Mouse (Mus musculus): ENCODE results near the gene Art1.

Gene Art1

GRCm38 (mm10) chr7:102109171-102109570 is 7.6 kb downstream of the Art1 start, which contains the start of gene Art5:
TSS of gene Art5 (minus strand) at chr7:102109489.
- DNase-seq (ENCODE audit: low spot score): no peak

GRCm38 (mm10) chr7:102109746-102110145 is 8.2 kb downstream of the Art1 start:
- no peak for DNase-seq (ENCODE audit: low spot score)

GRCm38 (mm10) chr7:102113151-102113729 is 11.7 kb downstream of the Art1 start:
- DNase-seq (ENCODE audit: low spot score): no peak

- no peak for DNase-seq (ENCODE audit: low spot score)
These were observed 15.2 kb downstream of the Art1 start, which contains the start of gene Chrna10 for GRCm38 (mm10) chr7:102116579-102117331. TSS of gene Chrna10 (minus strand) at chr7:102116828.

- DNase-seq (ENCODE audit: low spot score): no peak
These were observed 15.8 kb downstream of the Art1 start for GRCm38 (mm10) chr7:102117382-102117781.

GRCm38 (mm10) chr7:102120326-102120725 is 18.8 kb downstream of the Art1 start:
- no peak for DNase-seq (ENCODE audit: low spot score)

GRCm38 (mm10) chr7:102132395-102132794 is 30.9 kb downstream of the Art1 start:
- DNase-seq (ENCODE audit: low spot score): no peak

GRCm38 (mm10) chr7:102137464-102137863 is 35.9 kb downstream of the Art1 start:
- no peak for DNase-seq (ENCODE audit: low spot score)

- no peak for DNase-seq (ENCODE audit: low spot score)
These were observed 36.4 kb downstream of the Art1 start for GRCm38 (mm10) chr7:102137898-102138297.

- no peak for DNase-seq (ENCODE audit: low spot score)
These were observed 52.1 kb downstream of the Art1 start for GRCm38 (mm10) chr7:102153691-102154090.
